Mouse (Mus musculus) B cell, adult 2 months (primary cell): Measurements from ENCODE around the gene Gabrq.

Source experiments
- DNase-seq, 2 experiments: peaks; one replicate each; pipeline ENCODE4 v3.0.0; 2022

Gabrq gene

DNA sequence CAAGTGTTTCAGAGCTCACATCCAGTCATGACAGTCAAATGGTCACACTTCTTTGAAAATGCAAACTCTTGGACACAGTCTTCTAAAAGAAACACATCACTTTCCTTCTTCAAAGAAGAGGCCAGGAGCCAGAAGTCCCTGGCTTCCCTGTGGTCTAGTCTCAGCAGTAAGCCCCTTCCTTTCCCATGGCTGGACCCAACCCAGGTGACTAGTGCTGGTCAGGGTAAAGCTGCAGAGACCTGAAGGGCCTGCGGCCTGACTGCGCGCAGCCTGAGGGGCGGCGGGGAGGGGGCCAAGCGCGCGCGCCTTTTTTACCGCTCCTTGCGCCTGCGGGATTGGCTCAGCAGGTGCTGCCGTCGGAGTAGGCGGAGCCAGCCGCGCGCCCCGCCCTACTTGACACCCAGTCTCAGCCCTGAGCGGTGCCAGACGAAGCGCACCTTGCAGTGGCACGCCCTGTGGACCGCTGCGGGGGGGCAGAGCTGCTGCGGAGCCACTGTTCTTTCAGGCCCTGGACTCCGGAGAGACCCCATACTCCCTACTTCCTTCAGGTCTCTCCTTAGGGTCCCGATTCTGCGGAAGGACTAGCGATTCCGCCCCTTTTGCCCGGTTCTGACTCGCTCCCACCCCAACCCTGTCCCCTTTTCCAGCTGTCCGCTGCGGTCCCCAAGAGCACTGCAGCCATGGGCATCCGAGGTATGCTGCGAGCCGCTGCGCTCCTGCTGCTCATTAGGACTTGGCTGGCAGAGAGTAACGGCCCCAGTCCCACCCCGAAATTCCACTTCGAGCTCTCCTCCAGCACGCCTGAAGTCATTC lies at the start of gene Gabrq:
Gabrq (plus strand) TSS at position 403 of the 813 bp plus-strand sequence.
- DNase-seq = peak in 1 of 2 experiments; percentile 2

- no peak for DNase-seq
These were observed 36.0 kb upstream of the Gabrq start for GRCm38 (mm10) chrX:72788773-72789557.

DNA sequence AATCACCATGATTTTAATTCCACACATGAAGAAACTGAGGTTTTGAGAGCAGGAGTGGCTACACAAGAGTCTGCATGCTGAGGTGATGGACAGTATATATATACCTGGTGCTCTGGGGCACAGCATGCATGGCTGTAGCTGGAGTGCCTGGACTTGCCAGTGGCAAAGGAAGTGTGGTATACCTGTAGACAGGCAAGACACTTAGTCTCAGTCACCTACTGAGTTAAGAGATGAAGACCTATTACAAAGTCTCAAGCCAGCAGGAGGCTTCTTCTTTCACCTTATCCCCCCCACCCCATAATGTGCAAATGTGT lies 35.5 kb upstream of the Gabrq start:
- DNase-seq = no peak

DNA sequence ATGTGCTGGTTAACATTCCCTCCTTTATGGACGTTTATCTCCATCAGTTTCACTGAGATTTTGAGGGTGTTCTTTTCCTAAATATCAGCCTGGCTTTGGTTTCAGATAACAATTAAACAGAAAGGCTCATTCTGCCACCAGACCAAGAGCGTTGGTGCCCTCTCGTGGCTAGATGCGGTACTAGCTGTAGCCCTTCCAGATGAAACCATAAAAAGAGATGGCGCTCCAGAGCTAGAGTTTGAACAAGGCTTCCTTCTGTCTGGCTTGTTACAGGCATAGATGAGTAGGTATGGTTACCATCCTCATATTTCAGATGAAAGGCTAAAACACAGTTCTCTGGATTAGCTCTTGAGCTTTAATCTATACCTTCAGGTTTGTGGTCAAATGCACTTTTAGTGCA lies 5.4 kb upstream of the Gabrq start:
- DNase-seq = peak; percentile 40 to 65

GRCm38 (mm10) chrX:72823310-72823709 lies 1.7 kb upstream of the Gabrq start:
- no peak for DNase-seq

DNA sequence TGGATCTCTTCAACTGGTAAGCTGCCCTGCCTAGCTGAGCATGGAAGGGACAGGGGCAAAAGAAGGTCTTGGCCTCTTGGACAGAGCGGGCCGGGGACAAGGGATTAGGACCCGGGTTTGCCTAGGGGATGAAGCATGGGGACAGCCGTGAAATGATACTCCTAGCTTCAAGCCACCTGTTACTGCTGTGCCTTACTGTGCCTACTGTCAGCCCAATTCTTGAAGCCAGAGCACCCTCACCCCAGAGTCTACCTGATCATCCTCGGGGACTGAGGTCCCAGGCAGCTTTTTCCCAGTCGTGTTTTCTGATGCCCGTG lies 569 bp downstream of the Gabrq start:
- DNase-seq = no peak
